Mouse (Mus musculus) gastrocnemius, postnatal 4 days (tissue): ENCODE measurements around the gene Zmiz1. TPM values are rescaled to one million over a fixed set of nuclear protein-coding genes. Genes with fewer than 3 reads are reported as not detected.

ENCODE experiments used
- DNase-seq, 2 experiments: peaks; one replicate each; pipeline ENCODE4 v3.0.0; 2021 to 2022; ENCODE audit warnings: low spot score in 2 of 2, mixed read lengths in 2 of 2
- total RNA-seq, 2 experiments: library from RNA; stranded (reverse); gene quantifications; 2 replicates each; pipeline ENCODE4 v1.2.3; 2021

The Zmiz1 gene
- total RNA-seq, 2 experiments from 2014 or later = 53.8 to 55.2 TPM

- DNase-seq = no peak
Measured at GRCm38 (mm10) chr14:25587487-25588001, 128.6 kb downstream of the Zmiz1 start.

- no peak for DNase-seq
Measured at GRCm38 (mm10) chr14:25588156-25588555, 129.2 kb downstream of the Zmiz1 start.

- peak in 1 of 2 experiments; percentile 53 for DNase-seq
Measured at GRCm38 (mm10) chr14:25588946-25589937, 130.3 kb downstream of the Zmiz1 start.

- DNase-seq = no peak
Measured at GRCm38 (mm10) chr14:25591000-25591399, 132.0 kb downstream of the Zmiz1 start.

- no peak for DNase-seq
Measured at GRCm38 (mm10) chr14:25591426-25591825, 132.4 kb downstream of the Zmiz1 start.

GRCm38 (mm10) chr14:25592522-25592921 lies 133.5 kb downstream of the Zmiz1 start:
- no peak for DNase-seq

- DNase-seq = no peak
Measured at GRCm38 (mm10) chr14:25593876-25594275, 134.9 kb downstream of the Zmiz1 start.

GRCm38 (mm10) chr14:25594611-25595010 lies 135.6 kb downstream of the Zmiz1 start:
- DNase-seq = no peak

GRCm38 (mm10) chr14:25598960-25599359 lies 140.0 kb downstream of the Zmiz1 start:
- no peak for DNase-seq

- DNase-seq = no peak
Measured at GRCm38 (mm10) chr14:25599934-25600333, 140.9 kb downstream of the Zmiz1 start.

- DNase-seq = no peak
Measured at GRCm38 (mm10) chr14:25600358-25600757, 141.4 kb downstream of the Zmiz1 start.

GRCm38 (mm10) chr14:25600951-25601350 lies 142.0 kb downstream of the Zmiz1 start:
- no peak for DNase-seq

GRCm38 (mm10) chr14:25602018-25602417 lies 143.0 kb downstream of the Zmiz1 start:
- no peak for DNase-seq

- no peak for DNase-seq
Measured at GRCm38 (mm10) chr14:25604395-25605142, 145.6 kb downstream of the Zmiz1 start.

- peak; percentile 43 to 58 for DNase-seq
Measured at GRCm38 (mm10) chr14:25606372-25607140, 147.6 kb downstream of the Zmiz1 start.

GRCm38 (mm10) chr14:25607141-25607967 lies 148.4 kb downstream of the Zmiz1 start:
- DNase-seq = peak in 1 of 2 experiments; percentile 50

- peak in 1 of 2 experiments; percentile 48 for DNase-seq
Measured at GRCm38 (mm10) chr14:25607968-25608491, 149.0 kb downstream of the Zmiz1 start.

GRCm38 (mm10) chr14:25608618-25609017 lies 149.6 kb downstream of the Zmiz1 start:
- DNase-seq = no peak

GRCm38 (mm10) chr14:25609355-25609754 lies 150.4 kb downstream of the Zmiz1 start:
- DNase-seq = no peak
